Mouse (Mus musculus) cortical plate, adult 2 months (tissue): ENCODE results near the gene Zrsr1. TPM values are rescaled to one million over a fixed set of nuclear protein-coding genes. Genes with fewer than 3 reads are reported as not detected.
A peak's percentile ranks its signal among the peaks of the same experiment; 100 is the strongest.

Source experiments
- H3K27ac ChIP-seq: fragments of 200-500 bp; 2 replicates; pipeline ENCODE4 v1.5.1; 2012; ENCODE audit warnings: low read length, control low read depth, inconsistent platforms; ENCODE audit not compliant: insufficient read depth
- H3K4me1 ChIP-seq: fragments of 200-500 bp; 2 replicates; pipeline ENCODE4 v1.6.1; 2011; ENCODE audit warnings: low read length; ENCODE audit not compliant: control insufficient read depth, insufficient read depth
- H3K4me3 ChIP-seq: fragments of 200-500 bp; 2 replicates; pipeline ENCODE4 v1.5.1; 2011; ENCODE audit warnings: mild to moderate bottlenecking, low read length, control low read depth; ENCODE audit not compliant: insufficient read depth
- CTCF ChIP-seq: fragments of 200-500 bp; IDR thresholded peaks from 2 replicates; pipeline ENCODE4 v1.5.1; 2011; ENCODE audit warnings: mild to moderate bottlenecking, control low read depth, low read length; ENCODE audit not compliant: insufficient read depth; ENCODE audit errors: extremely low read depth
- POLR2A ChIP-seq: fragments of 200-500 bp; IDR thresholded peaks from 2 replicates; pipeline ENCODE4 v1.6.1; 2011; ENCODE audit warnings: mild to moderate bottlenecking, low read length, control low read depth; ENCODE audit not compliant: insufficient read depth; ENCODE audit errors: extremely low read depth
- polyA plus RNA-seq: library from polyadenylated mRNA; depleted of rRNA; stranded (reverse); fragments of >200 nt; gene quantifications from 2 replicates; pipeline ENCODE4 v1.2.3, GENCODE M21; 2012; rRNA removed

The Zrsr1 gene
- 54.6 and 58.5 TPM in 2 replicates for polyA plus RNA-seq

- peak within 1 kb of the TSS; percentile 99 for H3K4me3 ChIP-seq
- H3K27ac ChIP-seq, result peak within 1 kb of the TSS; percentile 97
- H3K4me1 ChIP-seq, result no peaks in the 10 kb centered on the region; the same call in 1 of the 2 replicates
- peak; percentile 95 for TF ChIP-seq POLR2A
- TF ChIP-seq CTCF, result no peak
Measured at GRCm38 (mm10) chr11:22971835-22972709, at the start of gene Zrsr1. Zrsr1 (plus strand) TSS chr11:22972005.

- H3K4me1 ChIP-seq, result no peaks in the 10 kb centered on the region
- TF ChIP-seq POLR2A, result no peak
- no peak for TF ChIP-seq CTCF
- no peak overlapping the region for H3K27ac ChIP-seq
- no peak overlapping the region for H3K4me3 ChIP-seq
Measured at GRCm38 (mm10) chr11:22922546-22922945, 49.3 kb upstream of the Zrsr1 start.

GRCm38 (mm10) chr11:22923606-22924005 is 48.2 kb upstream of the Zrsr1 start:
- Histone ChIP-seq H3K27ac (no peak overlapping the region), H3K4me3 (no peak overlapping the region), H3K4me1 (no peaks in the 10 kb centered on the region)
- TF ChIP-seq POLR2A (no peak), CTCF (no peak)

GRCm38 (mm10) chr11:22928586-22929169 is 43.1 kb upstream of the Zrsr1 start:
- Histone ChIP-seq H3K4me1 (no peaks in the 10 kb centered on the region), H3K4me3 (no peak overlapping the region), H3K27ac (no peak overlapping the region)
- TF ChIP-seq POLR2A (no peak), CTCF (no peak)

GRCm38 (mm10) chr11:22930129-22930528 is 41.7 kb upstream of the Zrsr1 start:
- Histone ChIP-seq H3K27ac (no peak overlapping the region), H3K4me3 (no peak overlapping the region), H3K4me1 (no peaks in the 10 kb centered on the region)
- TF ChIP-seq CTCF (no peak), POLR2A (no peak)

- Histone ChIP-seq H3K27ac (no peak overlapping the region), H3K4me1 (no peaks in the 10 kb centered on the region; the same call in 1 of the 2 replicates), H3K4me3 (no peak overlapping the region)
- TF ChIP-seq POLR2A, result no peak
- no peak for TF ChIP-seq CTCF
Measured at GRCm38 (mm10) chr11:22931320-22931905, 40.4 kb upstream of the Zrsr1 start.

- H3K27ac ChIP-seq, result no peak overlapping the region
- TF ChIP-seq POLR2A (no peak), CTCF (no peak)
- H3K4me1 ChIP-seq, result no peaks in the 10 kb centered on the region; the same call in 1 of the 2 replicates
- H3K4me3 ChIP-seq, result no peak overlapping the region
Measured at GRCm38 (mm10) chr11:22932167-22932566, 39.6 kb upstream of the Zrsr1 start.

- no peak overlapping the region for H3K27ac ChIP-seq
- H3K4me3 ChIP-seq, result no peak overlapping the region
- no peak for TF ChIP-seq CTCF
- TF ChIP-seq POLR2A, result no peak
Measured at GRCm38 (mm10) chr11:22936446-22937125, 35.2 kb upstream of the Zrsr1 start.

GRCm38 (mm10) chr11:22937716-22938316 is 34.0 kb upstream of the Zrsr1 start:
- Histone ChIP-seq H3K27ac (no peak overlapping the region), H3K4me3 (no peak overlapping the region), H3K4me1 (no peaks in the 10 kb centered on the region; the same call in 1 of the 2 replicates)
- no peak for TF ChIP-seq CTCF

More at GRCm38 (mm10) chr11:22936446-22937125, 35.2 kb upstream of the Zrsr1 start:
- no peaks in the 10 kb centered on the region; the same call in 1 of the 2 replicates for H3K4me1 ChIP-seq
